Mouse (Mus musculus) Patski (cell line): Measurements from ENCODE around the gene Uspl1. TPM values are rescaled to one million over a fixed set of nuclear protein-coding genes. Genes with fewer than 3 reads are reported as not detected.

Experiments
- ATAC-seq: fragments of 100-300 bp; one replicate; pipeline ENCODE4 v1.8.0; 2021
- CTCF ChIA-PET: fragments of 350-600 bp; sonication (Branson Sonifier 250); formaldehyde crosslinking; loops from one replicate; lab custom pipeline; 2022; ENCODE audit warnings: inconsistent platforms; lab: Charles Lee
- POLR2A ChIA-PET: fragments of 350-600 bp; sonication (Branson Sonifier 250); formaldehyde crosslinking; loops from one replicate; lab custom pipeline; 2022; ENCODE audit warnings: antibody characterized with exemption, inconsistent platforms; lab: Charles Lee
- DNase-seq: peaks from one replicate; pipeline ENCODE4 v3.0.0-alpha.2; 2011; ENCODE audit warnings: low read depth, low spot score
- H3K27me3 ChIP-seq: fragments of 371-371 bp; one replicate; pipeline ENCODE4 v1.5.1; 2021
- CTCF ChIP-seq: fragments of 100-300 bp; IDR thresholded peaks from one replicate; pipeline ENCODE4 v1.5.1; 2021
- in situ Hi-C: fragments of 300-500 bp; cut with MboI; formaldehyde crosslinking; loops from 3 replicates; pipeline ENCODE4 v1.11.1; 2018; ENCODE audit warnings: low pct_unique_long_range_greater_than_20kb, mixed read lengths
- polyA plus RNA-seq: library from polyadenylated mRNA; unstranded; gene quantifications from one replicate; pipeline ENCODE4 v1.2.3, GENCODE M21; 2021

Uspl1 gene
- polyA plus RNA-seq, 1 experiment from 2014 or later = 29.0 TPM

DNA sequence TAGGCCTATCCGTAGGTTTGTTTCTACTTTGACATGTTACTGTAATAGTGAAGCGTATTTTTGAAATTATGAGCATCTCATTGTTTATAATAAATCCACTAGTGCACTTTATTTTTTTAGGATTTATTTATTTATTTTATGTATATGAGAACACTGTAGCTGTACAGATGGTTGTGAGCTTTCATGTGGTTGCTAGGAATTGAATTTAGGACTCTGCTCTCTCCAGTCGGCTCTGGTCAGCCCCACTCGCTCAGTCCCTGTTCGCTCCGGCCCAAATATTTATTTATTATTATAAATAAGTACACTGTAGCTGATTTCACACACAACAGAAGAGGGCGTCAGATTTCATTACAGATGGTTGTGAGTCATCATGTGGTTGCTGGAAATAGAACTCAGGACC is 24.6 kb downstream of the Uspl1 start:
- ChIA-PET CTCF (interaction anchor here (1.8 kb wide), 1 partner anchor 11 kb away, joined by 5 read pairs; no protein-coding TSS in a partner anchor), POLR2A (no interaction called here)
- no peaks in the 10 kb centered on the region for H3K27me3 ChIP-seq
- TF ChIP-seq CTCF = no peak
- no peak for DNase-seq
- in situ Hi-C loops = no loop called here
- ATAC-seq = no peak

DNA sequence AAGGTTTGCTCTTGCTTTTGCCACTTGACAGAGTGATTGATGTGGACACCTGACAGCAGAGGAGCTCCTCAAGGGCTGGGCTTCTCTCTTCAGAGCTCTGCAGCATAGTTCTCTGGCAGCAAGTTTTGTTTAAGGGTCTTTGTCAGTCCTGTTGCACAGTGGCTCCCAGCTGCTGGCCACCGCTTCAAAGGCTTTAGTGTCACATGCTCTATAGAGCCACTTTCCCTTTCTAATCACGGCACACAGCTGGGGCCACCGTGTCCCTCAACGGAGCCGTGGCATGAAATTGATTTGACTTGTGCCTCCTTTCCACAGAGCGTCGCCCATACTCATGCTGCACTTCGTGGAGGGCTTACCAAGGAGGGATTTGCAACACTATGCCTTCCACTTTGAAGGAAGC is 25.2 kb downstream of the Uspl1 start:
- ATAC-seq (no peak), DNase-seq (no peak)
- no peaks in the 10 kb centered on the region for H3K27me3 ChIP-seq
- in situ Hi-C loops = no loop called here
- ChIA-PET POLR2A (no interaction called here), CTCF (interaction anchor here (1.8 kb wide), 1 partner anchor 11 kb away, joined by 5 read pairs; no protein-coding TSS in a partner anchor)
- TF ChIP-seq CTCF = no peak

DNA sequence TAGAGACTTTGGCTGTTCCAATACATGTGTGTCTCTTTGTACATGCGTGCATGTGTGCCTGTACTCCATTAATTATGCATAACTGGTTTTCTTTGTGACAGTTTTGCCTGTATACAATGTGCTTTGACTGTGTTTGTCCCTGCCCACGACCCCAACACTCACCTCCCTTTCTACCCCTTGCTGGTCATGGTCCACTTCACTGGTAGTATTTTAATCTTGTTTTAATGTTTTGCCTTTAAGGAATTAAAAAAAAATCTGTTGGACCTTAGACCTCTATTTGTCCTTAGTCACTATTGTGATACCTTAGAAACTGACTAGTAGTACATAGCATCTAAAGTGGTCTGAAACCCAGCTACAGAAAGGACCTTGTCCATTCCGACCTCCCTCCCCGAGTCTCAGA is 26.9 kb downstream of the Uspl1 start:
- no peak for ATAC-seq
- POLR2A ChIA-PET = no interaction called here
- TF ChIP-seq CTCF = no peak
- no peak for DNase-seq
- in situ Hi-C loops = no loop called here
- no peaks in the 10 kb centered on the region for H3K27me3 ChIP-seq
- CTCF ChIA-PET = interaction anchor here (1.6 to 1.7 kb wide), 2 partner anchors 8 to 17 kb away, joined by 6 to 7 read pairs; no protein-coding TSS in a partner anchor

DNA sequence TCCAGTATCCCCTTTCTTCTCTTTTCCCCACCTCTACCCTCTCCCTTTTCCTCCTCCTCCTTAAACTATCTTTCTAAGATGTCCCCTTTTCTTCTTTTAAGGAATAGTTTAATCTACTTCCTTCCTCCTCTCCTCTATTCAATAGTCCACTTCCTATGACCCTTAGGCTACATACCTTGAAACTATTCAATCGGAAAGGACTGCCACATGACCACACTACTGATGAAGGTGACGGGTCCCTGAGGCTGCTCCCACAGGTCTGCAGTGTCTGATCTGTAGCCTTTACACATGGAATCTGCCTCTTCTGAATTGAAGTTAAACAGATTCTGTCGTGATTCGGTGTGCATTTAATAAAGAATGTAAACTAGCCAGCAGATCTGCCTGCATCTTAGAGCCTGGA is 28.7 kb downstream of the Uspl1 start:
- in situ Hi-C loops = no loop called here
- ATAC-seq (no peak), DNase-seq (no peak)
- ChIA-PET POLR2A (no interaction called here), CTCF (interaction anchor here (1.6 to 2.5 kb wide), 2 partner anchors 9 to 12 kb away, joined by 6 to 8 read pairs; no protein-coding TSS in a partner anchor)
- TF ChIP-seq CTCF = no peak
- H3K27me3 ChIP-seq = no peaks in the 10 kb centered on the region

DNA sequence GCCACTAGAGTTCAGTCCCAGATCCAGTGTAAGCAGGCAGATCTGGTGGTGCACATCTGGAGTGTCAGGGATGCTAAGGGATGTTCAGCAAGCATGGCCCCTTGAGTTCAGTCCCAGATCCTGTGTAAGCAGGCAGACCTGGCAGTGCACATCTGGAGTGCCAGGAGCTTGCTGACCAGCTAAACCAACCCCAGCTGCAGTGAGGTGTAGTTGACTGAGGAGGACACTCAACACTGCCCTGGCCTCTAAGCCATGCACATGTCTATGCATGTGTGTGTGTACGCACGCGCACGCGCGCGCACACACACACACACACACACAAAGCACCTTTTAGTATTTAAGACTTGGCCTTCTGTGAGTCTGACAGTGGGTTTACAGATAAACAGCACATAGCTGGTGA is 31.4 kb downstream of the Uspl1 start:
- POLR2A ChIA-PET = no interaction called here
- CTCF ChIA-PET = no interaction called here
- H3K27me3 ChIP-seq = no peaks in the 10 kb centered on the region
- no peak for DNase-seq
- no peak for TF ChIP-seq CTCF
- ATAC-seq = no peak
- in situ Hi-C loops = no loop called here

DNA sequence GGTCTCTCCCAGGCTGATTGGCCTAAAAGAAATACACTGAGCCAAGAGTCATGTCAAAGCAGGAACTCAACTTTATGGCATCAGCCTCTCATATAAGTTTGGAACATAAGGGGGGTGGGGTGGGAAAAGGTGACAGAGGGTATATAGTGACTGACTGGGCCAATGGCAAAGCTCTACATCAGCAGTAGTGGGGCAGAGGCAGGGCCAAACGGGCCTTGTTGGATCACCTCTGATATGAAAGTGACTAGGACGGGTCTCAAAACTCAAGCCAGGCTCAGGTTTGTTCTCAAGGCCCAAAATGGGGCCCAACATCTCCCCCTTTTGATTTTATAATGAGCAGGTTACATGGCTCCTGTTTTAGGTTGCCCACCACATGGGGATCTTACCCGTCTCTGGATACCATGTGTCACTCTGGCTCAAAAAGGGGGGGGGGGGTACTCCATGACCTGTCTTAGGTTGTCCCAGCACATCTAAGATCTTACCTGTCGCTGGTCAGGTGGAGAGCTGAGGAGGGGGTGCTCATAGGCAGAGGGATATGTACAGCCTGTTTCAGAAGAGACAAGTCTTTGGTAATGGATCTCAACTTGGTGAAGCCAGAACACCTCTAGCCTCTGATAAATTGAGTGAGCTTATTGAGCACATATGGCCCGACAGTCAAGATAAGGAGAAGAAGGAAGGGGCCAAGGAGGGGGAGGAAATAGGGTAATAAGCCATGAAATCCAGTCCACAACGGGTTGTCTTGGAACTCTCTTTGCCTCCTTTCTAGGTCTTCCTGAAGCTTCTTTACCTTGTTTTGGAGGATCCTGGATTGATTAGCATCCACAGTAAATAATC is 33.6 kb downstream of the Uspl1 start:
- in situ Hi-C loops = no loop called here
- no peaks in the 10 kb centered on the region for H3K27me3 ChIP-seq
- ChIA-PET POLR2A (no interaction called here), CTCF (interaction anchor here (1.3 to 1.5 kb wide), 4 partner anchors 11 to 15 kb away, joined by 3 to 5 read pairs (median 4); no protein-coding TSS in a partner anchor)
- no peak for TF ChIP-seq CTCF
- no peak for DNase-seq
- no peak for ATAC-seq

DNA sequence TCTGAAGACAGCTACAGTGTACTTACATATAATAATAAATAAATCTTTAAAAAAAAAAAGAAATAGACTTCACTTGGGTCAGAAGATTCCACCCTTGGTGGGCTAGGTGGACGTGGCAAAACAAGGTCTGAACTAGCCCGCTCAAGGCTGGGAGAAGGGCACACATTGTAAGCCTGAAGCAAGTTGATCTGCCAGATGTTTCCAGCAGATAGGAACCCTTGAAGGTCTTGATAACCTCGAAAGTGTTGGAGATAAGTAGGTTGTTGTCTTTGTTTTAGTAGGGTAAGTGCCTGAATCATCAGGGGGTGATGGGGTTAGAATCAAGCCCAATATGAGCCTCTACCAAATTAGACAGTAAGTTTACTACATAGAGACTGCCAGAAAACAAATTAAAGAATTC is 35.3 kb downstream of the Uspl1 start:
- DNase-seq = no peak
- no peak for ATAC-seq
- CTCF ChIA-PET = interaction anchor here (2.2 kb wide), 1 partner anchor 11 kb away, joined by 5 read pairs; no protein-coding TSS in a partner anchor
- H3K27me3 ChIP-seq = no peaks in the 10 kb centered on the region
- in situ Hi-C loops = no loop called here
- no peak for TF ChIP-seq CTCF
- POLR2A ChIA-PET = no interaction called here

DNA sequence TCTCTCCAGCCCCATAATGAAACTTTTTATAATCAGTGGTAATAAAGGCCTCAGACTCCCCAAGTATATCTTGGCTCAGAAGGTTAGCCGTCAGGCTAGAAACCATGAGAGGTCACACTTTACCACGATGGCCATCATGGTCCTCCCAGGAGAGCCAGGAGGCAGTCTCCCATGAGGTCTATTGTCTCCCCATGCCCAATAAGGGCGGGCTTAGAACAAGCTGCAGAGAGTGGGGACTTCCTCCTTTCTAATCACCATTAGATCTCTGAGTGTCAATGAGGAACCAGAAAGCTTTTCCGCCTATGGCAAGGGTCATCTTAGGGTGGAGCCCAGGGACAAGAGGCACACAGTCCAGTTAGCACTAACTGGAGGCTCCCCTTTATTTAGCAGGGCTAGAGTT is 37.2 kb downstream of the Uspl1 start:
- POLR2A ChIA-PET = no interaction called here
- no peaks in the 10 kb centered on the region for H3K27me3 ChIP-seq
- TF ChIP-seq CTCF = no peak
- in situ Hi-C loops = no loop called here
- ATAC-seq (no peak), DNase-seq (no peak)
- CTCF ChIA-PET = interaction anchor here (2.2 kb wide), 1 partner anchor 13 kb away, joined by 5 read pairs; no protein-coding TSS in a partner anchor

DNA sequence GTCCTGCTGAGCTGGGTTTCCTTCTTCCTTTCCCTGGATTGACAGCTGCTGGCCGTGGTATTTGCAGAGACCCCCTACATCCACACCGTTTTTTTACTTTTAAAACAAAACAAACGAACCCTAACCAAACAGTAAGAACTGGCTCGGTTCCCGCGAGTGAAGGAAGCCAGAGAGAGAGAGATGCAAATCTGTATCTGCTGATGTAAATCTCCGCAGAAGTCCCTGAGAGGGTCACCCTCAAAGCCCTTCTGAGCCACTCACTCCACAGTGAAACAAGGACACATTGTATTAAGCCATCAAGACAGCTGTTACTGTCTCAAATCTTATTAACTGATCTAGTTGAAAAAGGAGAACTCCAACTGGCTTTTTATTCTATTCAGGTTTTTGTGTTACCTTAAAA is 40.5 kb downstream of the Uspl1 start:
- DNase-seq = no peak
- POLR2A ChIA-PET = no interaction called here
- in situ Hi-C loops = no loop called here
- no peak for ATAC-seq
- no peak for TF ChIP-seq CTCF
- H3K27me3 ChIP-seq = no peaks in the 10 kb centered on the region
- CTCF ChIA-PET = interaction anchor here (2.7 kb wide), 1 partner anchor 11 kb away, joined by 8 read pairs; no protein-coding TSS in a partner anchor

DNA sequence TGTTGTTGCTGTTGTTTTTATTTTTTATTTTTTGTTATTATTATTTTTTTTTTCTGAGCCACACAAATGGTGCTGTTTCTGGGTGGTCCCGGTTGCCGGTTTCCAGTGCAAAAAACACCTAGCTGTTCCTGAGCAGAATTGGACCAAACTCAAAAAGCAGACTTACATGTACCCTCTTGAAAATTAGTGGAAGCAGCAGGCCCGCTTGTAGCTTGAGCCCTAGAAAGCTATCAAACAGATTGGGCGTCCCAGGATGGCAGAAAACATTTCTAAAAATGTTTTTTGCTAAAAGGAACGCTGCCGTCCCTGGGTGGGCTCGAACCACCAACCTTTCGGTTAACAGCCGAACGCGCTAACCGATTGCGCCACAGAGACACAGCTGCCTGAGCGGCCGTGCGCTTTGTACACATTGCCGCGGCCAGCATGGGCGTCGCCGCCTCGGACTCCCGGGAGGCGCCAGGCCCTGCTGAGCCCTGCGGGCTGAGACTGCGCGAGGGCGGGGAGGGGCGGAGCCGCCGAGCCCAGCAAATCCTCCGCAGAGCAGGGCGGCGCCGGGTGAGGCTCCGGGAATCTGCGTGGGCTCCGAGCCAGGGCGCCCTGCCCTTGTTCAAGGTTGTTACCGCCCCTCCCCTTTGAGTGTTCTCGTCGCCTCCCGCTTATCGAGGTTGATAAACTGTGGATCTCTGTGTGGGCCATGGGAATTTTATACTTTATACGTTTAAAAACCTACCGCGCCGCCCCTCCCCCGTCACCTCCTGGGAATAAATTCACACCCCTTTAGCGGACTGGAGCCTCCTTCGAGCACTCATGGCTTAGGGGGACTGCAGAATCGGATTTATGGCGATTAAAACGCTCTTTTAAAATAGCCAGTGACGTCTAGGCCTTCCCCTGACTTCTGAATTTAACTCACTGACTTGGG is 44.8 kb downstream of the Uspl1 start:
- TF ChIP-seq CTCF = no peak
- DNase-seq = peak; percentile 70
- ChIA-PET CTCF (interaction anchor here (1.7 kb wide), 1 partner anchor 17 kb away, joined by 7 read pairs; no protein-coding TSS in a partner anchor), POLR2A (interaction anchor here (0.6 to 1.1 kb wide), 2 partner anchors 47 to 523 kb away, joined by 3 to 4 read pairs; no protein-coding TSS in a partner anchor)
- H3K27me3 ChIP-seq = no peaks in the 10 kb centered on the region
- ATAC-seq = peak; percentile 99
- in situ Hi-C loops = no loop called here
